Mouse (Mus musculus) intestine, embryonic 16.5 days (tissue): ENCODE results near the gene Grm7. TPM values are rescaled to one million over a fixed set of nuclear protein-coding genes. Genes with fewer than 3 reads are reported as not detected.
A peak's percentile ranks its signal among the peaks of the same experiment; 100 is the strongest.

ENCODE experiments used
- ATAC-seq: fragments of 200-750 bp; cut with Nextera tagmentation; 2 replicates; pipeline ENCODE4 v1.8.0; 2017; ENCODE audit warnings: moderate TSS enrichment, moderate library complexity
- H3K27ac ChIP-seq: fragments of 300-500 bp; sonication (generic); 2 replicates; pipeline ENCODE4 v1.5.1; 2014; ENCODE audit warnings: mild to moderate bottlenecking, low read length
- H3K27me3 ChIP-seq: fragments of 300-500 bp; sonication (generic); replicated peaks from 2 replicates; pipeline ENCODE4 v1.6.1; 2014; ENCODE audit warnings: low read length, control low read depth, mixed read lengths; ENCODE audit not compliant: control insufficient read depth, insufficient read depth
- H3K36me3 ChIP-seq: fragments of 300-500 bp; sonication (generic); 2 replicates; pipeline ENCODE4 v1.6.1; 2014; ENCODE audit warnings: low read length, control low read depth; ENCODE audit not compliant: control insufficient read depth, insufficient read depth
- H3K4me1 ChIP-seq: fragments of 300-500 bp; sonication (generic); 2 replicates; pipeline ENCODE4 v1.6.1; 2014; ENCODE audit warnings: low read length, control low read depth, mixed read lengths; ENCODE audit not compliant: control insufficient read depth, insufficient read depth
- H3K4me2 ChIP-seq: fragments of 300-500 bp; sonication (generic); 2 replicates; pipeline ENCODE4 v1.6.1; 2014; ENCODE audit warnings: low read depth, low read length, control low read depth
- H3K4me3 ChIP-seq: fragments of 300-500 bp; sonication (generic); 2 replicates; pipeline ENCODE4 v1.5.1; 2014; ENCODE audit warnings: mild to moderate bottlenecking, low read length
- H3K9ac ChIP-seq: fragments of 300-500 bp; sonication (generic); 2 replicates; pipeline ENCODE4 v1.6.1; 2014; ENCODE audit warnings: low read depth, low read length
- H3K9me3 ChIP-seq: fragments of 300-500 bp; sonication (generic); 2 replicates; pipeline ENCODE4 v1.6.1; 2016; ENCODE audit warnings: low read length, control low read depth; ENCODE audit not compliant: control insufficient read depth
- WGBS: fragments of 180-500 bp; shearing (Covaris S2); extraction: QIAGEN DNeasy Blood & Tissue Kit; methylation state at CpG from one replicate; pipeline ENCODE4 v1.1.7; 2014; 5-methylcytosine and 5-hydroxymethylcytosine counted together
- polyA plus RNA-seq: library from polyadenylated mRNA; unstranded; fragments of >200 nt; fragmentation: Nextera tagmentation; extraction: Ambion mirVana; gene quantifications from 2 replicates; pipeline ENCODE4 v1.2.1, GENCODE M21; 2015

The Grm7 gene
- 0.70 and 1.0 TPM in 2 replicates for polyA plus RNA-seq

DNA sequence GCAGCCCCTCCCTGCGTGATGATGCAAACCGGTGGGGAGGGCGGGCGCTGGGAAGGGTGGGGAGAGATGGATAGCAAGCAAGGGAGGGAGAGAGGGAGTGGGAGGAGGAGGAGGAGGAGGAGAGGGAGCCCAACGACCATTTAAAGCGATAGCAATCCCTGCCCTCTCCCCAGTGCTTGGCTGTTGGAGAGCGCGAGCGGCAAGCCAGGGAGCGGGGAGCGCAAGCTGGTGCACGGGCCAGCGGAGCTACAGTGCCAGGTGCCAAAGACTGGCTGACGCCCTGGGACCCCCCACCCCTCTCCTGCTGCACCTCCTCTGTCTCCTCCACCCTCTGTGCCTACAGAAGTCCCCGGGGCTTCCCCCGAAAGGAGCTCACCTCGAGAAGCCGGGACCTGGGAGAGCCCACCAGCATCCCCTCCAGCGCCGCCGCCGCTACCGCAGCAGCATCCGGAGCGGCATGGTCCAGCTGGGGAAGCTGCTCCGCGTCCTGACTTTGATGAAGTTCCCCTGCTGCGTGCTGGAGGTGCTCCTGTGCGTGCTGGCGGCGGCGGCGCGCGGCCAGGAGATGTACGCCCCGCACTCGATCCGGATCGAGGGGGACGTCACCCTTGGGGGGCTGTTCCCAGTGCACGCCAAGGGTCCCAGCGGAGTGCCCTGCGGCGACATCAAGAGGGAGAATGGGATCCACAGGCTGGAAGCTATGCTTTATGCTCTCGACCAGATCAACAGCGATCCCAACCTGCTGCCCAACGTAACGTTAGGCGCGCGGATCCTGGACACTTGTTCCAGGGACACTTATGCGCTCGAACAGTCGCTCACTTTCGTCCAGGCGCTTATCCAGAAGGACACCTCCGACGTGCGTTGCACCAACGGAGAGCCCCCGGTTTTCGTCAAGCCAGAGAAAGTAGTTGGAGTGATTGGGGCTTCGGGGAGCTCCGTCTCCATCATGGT is at the start of gene Grm7:
Grm7 (plus strand) TSS at position 171 of the 951 bp plus-strand sequence.
- under 1% methylated on average over 63 of the region's 65 CpGs for WGBS
- Histone ChIP-seq H3K9me3 (no peaks in the 10 kb centered on the region), H3K9ac (peak within 1 kb of the TSS; percentile 29), H3K27ac (no peak within 1 kb of the TSS), H3K36me3 (no peaks in the 10 kb centered on the region), H3K4me2 (peak within 1 kb of the TSS; percentile 65), H3K27me3 (peaks cover 27% of the 10 kb centered on the region), H3K4me3 (peak within 1 kb of the TSS; percentile 47), H3K4me1 (peaks cover 4% of the 10 kb centered on the region; the same call in 1 of the 2 replicates)
- peak; percentile 65 for ATAC-seq

DNA sequence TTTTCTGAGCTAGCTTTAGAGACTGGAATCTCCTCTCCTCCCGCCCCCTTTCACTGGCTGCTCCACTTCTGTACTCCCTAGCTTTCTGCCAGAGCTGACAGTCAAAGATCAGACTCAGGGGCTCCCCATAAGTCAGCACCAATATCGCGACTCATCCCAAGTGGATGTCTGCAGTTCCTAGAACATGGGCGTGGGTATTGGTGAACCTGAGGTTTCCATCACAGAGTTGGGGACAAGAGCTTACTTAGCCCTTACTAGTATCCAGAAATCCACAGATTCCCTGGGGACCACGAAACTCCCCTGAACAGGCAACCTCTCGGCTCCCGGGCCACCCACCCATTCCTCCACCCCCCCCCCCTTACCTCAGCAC is 355 bp upstream of the Grm7 start:
- Histone ChIP-seq H3K27ac (no peak overlapping the region), H3K9me3 (no peaks in the 10 kb centered on the region), H3K4me2 (peak overlapping the region; percentile 65), H3K36me3 (no peaks in the 10 kb centered on the region), H3K9ac (no peak overlapping the region), H3K27me3 (peaks cover 27% of the 10 kb centered on the region), H3K4me3 (peak overlapping the region; percentile 47), H3K4me1 (peaks cover 4% of the 10 kb centered on the region; the same call in 1 of the 2 replicates)
- 1% methylated on average over 7 of the region's 7 CpGs for WGBS
- no peak for ATAC-seq

DNA sequence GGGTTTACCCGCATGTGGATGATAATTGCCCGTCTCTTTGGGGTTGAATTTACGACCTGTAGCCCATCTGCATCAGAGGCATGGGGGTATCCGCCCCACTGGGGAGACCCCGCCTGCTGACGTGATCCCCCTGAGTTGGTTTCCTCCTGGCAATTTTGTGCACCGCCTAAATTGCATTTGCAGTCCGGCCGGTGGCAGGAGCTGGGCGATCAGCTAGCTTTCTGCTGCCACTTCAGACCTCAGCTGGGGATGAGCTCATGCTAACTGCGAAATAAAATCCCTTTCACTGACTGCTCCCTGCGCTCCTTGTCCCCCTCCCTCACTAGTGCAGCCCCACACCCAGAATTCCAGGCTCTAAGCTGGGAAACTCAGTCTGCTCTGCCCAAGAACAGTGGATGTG is 1.5 kb downstream of the Grm7 start:
- H3K27me3 ChIP-seq = peaks cover 27% of the 10 kb centered on the region
- WGBS = 4% methylated on average over 12 of the region's 12 CpGs
- 0 out of 2 replicates have a peak overlapping the region, but pooled peaks have one; percentile 47 for H3K4me3 ChIP-seq
- no peak overlapping the region for H3K9ac ChIP-seq
- no peak overlapping the region for H3K4me2 ChIP-seq
- H3K36me3 ChIP-seq = no peaks in the 10 kb centered on the region
- no peak for ATAC-seq
- no peaks in the 10 kb centered on the region for H3K9me3 ChIP-seq
- H3K4me1 ChIP-seq = peaks cover 4% of the 10 kb centered on the region; the same call in 1 of the 2 replicates
- no peak overlapping the region for H3K27ac ChIP-seq

DNA sequence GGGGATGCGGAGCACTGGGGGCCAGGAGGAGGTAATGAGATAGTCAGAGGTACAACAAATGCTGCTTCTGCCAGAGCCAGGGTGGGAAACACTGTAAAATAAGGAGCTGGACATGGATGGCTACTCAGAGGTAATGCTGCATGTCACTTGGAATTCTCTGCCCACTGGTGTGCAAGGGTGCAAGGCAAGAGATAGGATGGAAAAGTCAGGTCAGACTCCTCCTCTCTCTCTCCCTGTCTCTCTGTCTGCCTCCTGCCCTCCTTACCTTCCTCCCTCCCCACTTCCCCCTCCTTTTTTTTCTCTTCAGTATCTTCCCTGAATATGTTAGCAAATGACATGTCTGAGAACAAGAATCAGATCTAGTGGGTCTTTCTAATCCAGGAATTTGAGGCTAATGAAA is 3.8 kb downstream of the Grm7 start:
- Histone ChIP-seq H3K4me1 (peaks cover 4% of the 10 kb centered on the region; the same call in 1 of the 2 replicates), H3K27me3 (peaks cover 27% of the 10 kb centered on the region), H3K9ac (no peak overlapping the region), H3K27ac (no peak overlapping the region), H3K36me3 (no peaks in the 10 kb centered on the region), H3K4me3 (no peak overlapping the region), H3K9me3 (no peaks in the 10 kb centered on the region), H3K4me2 (no peak overlapping the region)
- 79% methylated on average over 1 of the region's 1 CpGs for WGBS
- ATAC-seq = no peak

DNA sequence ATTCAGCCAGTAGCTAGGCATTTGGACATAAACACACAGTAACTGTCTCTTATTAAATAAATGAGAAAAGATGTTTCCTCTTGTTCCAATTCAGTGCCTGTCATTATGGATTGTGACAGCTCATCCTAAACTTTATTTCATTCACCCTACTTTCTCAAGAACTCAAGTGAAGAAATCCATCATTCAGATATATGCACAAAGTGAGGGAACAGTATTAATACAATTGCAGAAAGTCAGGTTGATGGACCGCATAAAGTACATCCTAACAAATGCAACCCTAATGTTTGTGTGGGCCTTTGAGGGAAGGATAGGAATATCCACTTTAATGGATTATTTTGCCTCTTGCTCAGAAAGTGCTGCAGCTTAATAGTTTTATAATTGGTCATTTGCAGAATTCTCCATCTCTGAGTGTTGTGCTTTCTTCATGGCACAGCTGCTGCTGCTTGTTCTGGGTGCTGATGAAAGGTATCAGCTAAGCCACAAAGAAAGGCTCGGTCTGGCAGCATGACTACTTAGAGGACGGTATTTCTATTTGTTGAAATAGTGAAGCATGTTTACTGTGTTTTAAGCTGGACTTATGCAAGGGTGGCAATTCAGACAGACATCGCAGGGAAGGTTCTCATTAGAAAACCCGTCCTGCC is 8.1 kb downstream of the Grm7 start:
- ATAC-seq = no peak
- WGBS = 76% methylated on average over 5 of the region's 5 CpGs
- Histone ChIP-seq H3K4me1 (no peaks in the 10 kb centered on the region), H3K4me3 (no peak overlapping the region), H3K36me3 (no peaks in the 10 kb centered on the region), H3K4me2 (no peak overlapping the region), H3K9ac (no peak overlapping the region), H3K27ac (no peak overlapping the region), H3K27me3 (no peaks in the 10 kb centered on the region), H3K9me3 (no peaks in the 10 kb centered on the region)

DNA sequence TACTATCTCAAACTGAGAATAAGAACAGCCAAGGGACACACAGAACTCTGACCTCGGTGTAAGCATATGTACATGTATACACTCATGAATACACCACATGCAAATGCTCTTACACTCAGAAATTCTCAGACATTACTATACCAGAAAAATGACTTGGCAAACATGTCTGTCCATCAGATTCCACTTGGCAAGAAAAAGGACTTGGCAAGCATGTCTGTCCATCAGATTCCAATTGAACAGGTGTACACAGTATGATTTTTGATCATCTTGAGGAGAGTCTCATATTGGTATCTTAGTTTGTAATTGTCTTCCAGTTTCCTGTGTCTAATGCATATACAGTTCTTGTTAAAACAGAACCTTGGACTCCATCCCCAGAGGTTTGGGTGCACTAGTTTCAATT is 19.1 kb downstream of the Grm7 start:
- Histone ChIP-seq H3K27ac (no peak overlapping the region), H3K36me3 (no peaks in the 10 kb centered on the region), H3K4me1 (no peaks in the 10 kb centered on the region), H3K9ac (no peak overlapping the region), H3K9me3 (no peaks in the 10 kb centered on the region), H3K4me2 (no peak overlapping the region), H3K27me3 (no peaks in the 10 kb centered on the region), H3K4me3 (no peak overlapping the region)
- WGBS = 90% methylated on average over 1 of the region's 1 CpGs
- no peak for ATAC-seq

DNA sequence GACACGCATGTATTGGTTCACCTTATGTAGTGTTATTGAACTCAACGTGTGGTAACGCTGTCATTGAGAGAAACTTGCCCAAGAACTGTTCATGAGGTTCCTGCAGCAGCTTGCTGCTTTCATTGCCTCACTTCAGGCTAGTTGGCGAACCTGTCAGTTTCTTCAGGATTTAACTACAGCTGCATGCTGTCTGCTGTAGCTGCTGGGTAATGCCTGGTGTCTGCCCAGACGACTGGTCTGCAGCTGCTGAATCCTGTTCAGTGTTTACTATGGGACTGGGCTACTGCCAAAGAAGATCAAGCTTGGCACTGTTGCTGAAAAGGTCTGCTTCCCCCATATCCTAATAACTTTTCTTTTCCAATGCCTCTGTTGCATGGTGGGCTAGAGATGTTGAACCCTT is 23.1 kb downstream of the Grm7 start:
- no peak overlapping the region for H3K4me2 ChIP-seq
- no peak for ATAC-seq
- no peaks in the 10 kb centered on the region for H3K9me3 ChIP-seq
- H3K4me3 ChIP-seq = no peak overlapping the region
- no peaks in the 10 kb centered on the region for H3K36me3 ChIP-seq
- no peaks in the 10 kb centered on the region for H3K27me3 ChIP-seq
- H3K9ac ChIP-seq = no peak overlapping the region
- no peaks in the 10 kb centered on the region for H3K4me1 ChIP-seq
- WGBS = 66% methylated on average over 5 of the region's 5 CpGs
- H3K27ac ChIP-seq = no peak overlapping the region

DNA sequence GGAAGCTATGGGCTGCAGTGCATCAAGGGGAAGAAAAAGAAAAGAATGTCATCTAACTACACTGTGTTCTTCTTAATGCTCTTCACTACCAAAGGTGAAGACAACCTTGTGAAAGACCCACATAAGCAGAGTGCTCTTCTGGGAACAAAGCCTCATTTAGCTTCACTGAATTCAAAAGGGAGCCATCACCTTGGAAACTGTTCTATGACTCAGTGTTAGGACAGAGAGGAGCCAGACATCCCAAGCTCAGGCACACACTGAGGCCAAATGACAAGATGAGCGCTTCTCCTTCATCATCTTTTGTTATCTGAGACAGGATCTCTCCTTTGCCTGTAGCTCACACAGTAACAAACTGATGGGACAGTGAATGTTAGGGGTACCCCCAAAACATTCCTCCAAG is 45.6 kb downstream of the Grm7 start:
- no peak overlapping the region for H3K27ac ChIP-seq
- 62% methylated on average over 1 of the region's 1 CpGs for WGBS
- H3K36me3 ChIP-seq = no peaks in the 10 kb centered on the region
- no peak for ATAC-seq
- no peaks in the 10 kb centered on the region for H3K4me1 ChIP-seq
- no peaks in the 10 kb centered on the region for H3K9me3 ChIP-seq
- H3K4me3 ChIP-seq = no peak overlapping the region
- H3K4me2 ChIP-seq = no peak overlapping the region
- H3K9ac ChIP-seq = no peak overlapping the region
- no peaks in the 10 kb centered on the region for H3K27me3 ChIP-seq

DNA sequence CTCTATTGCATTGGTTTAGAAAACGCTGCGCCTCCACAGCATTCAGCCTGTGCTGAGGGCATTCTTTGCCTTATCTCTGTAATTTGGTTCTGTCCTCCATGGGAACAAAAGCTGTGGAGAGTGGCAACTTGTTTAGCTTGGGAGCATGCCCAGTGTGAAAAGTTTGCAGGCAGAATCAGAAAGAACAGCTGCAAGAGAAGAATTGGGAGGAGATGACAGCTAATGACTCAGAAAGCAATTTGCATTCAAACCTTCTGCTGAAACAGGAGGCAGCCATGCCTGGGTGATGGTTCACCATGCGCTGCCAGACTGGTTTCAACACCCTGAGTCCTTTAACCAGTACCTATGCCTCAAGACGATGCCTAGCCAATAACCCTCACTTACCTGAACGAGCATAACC is 64.4 kb downstream of the Grm7 start:
- H3K9ac ChIP-seq = no peak overlapping the region
- no peak overlapping the region for H3K4me2 ChIP-seq
- H3K27me3 ChIP-seq = no peaks in the 10 kb centered on the region
- no peaks in the 10 kb centered on the region for H3K4me1 ChIP-seq
- H3K36me3 ChIP-seq = no peaks in the 10 kb centered on the region
- WGBS = 79% methylated on average over 5 of the region's 5 CpGs
- H3K27ac ChIP-seq = no peak overlapping the region
- no peaks in the 10 kb centered on the region for H3K9me3 ChIP-seq
- H3K4me3 ChIP-seq = no peak overlapping the region
- no peak for ATAC-seq
